Mouse (Mus musculus): Measurements from ENCODE around the gene Zfp143. TPM values are rescaled to one million over a fixed set of nuclear protein-coding genes. Genes with fewer than 3 reads are reported as not detected.

Zfp143 gene
- 11.8 and 28.6 TPM in 2 replicates for polyA plus RNA-seq (2012; rRNA removed; ENCODE audit: low replicate concordance)

DNA sequence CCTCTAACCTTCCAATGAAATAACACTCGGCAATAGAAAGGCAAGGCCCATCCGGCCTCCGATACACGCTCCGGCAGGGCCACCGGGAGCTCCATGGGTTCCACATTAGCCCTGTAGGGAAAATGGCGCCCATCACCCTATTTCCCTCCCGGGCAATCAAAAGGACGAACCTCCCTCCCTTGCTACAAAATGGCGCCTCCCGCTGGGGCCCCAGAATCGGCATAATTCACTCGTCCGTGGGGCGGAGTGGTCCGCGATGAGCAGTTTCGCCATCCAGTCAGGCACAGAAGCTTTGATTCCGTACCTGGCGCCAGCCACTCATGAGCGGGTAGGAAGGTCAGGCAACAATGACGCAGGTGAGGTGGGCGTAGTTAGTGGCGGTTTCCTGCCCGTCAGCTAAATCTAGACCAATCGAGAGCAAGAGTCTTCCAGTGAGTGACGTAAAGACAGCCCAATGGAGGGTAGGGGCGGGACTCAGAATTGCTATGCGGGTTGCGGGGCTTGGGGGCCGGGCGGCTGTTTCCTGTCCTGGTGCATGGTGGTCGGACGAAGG, at the start of gene Zfp143:
Gene Zfp143, plus strand, starts transcription at position 19 of the 553 bp plus-strand sequence.

DNA sequence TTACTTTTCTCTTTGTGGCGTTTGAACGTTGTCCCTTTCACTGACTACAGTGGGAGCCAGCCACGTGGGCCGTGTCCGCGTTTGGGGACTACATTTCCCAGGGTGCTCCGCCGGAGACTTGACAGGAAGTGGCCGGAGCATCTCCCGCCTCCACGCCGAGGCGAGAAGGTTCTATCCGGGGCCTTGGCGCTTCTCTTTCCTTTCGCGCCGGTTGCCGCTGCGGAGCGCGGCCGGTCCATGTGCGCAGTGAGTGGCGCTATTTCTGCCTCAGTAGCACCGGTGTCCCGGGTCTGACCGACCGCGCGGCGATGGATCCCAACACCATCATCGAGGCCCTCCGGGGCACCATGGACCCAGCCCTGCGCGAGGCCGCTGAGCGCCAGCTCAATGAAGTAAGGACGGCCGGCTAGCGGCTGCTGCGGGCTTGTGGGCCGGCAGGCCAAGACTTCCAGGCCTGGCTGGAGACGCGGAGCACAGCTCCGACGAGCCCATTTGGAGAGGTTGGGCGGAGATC, 42.8 kb upstream of the Zfp143 start, which contains the start of gene Ipo7:
Gene Ipo7, plus strand, starts transcription at position 158 of the 514 bp plus-strand sequence.

DNA sequence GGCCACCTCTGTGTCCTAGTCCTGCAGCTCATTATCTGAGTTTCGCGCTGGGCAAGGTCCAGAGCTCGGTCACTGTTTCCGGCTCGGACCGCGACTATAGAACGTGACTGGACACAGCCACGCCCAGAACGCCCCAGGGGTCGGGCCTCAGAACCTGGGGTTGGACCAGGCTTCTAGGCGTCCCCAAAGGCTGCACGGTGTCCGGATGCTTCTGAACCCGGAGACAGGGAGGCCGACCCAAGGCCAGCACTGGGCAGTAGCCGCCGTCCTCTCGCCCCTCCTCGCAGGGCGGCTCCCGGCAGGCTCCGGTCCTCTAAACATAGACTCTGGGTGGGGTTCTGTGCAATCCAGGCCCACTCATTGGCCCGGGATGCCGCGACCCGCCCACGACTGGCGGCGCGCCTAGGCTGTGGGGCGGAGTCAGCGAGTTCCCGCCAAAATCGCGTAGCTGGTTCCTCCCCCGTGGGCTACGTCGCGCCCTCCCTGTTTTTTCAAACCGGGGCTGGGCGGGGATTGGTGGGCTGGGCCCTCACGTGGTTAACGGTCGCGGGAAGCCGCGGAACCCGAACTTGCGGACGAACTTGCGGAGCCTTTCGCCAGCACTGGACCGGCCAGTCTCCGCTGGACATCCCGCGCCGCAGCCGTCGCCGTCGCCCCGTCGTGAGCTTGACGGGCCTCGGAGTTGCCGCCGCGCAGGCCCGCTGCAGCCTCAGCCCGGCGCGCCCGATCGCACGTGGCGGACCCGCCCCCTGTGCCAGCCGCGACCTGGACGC, 60.7 kb downstream of the Zfp143 start, which contains the start of gene Wee1:
Gene Wee1, plus strand, starts transcription at position 531 of the 773 bp plus-strand sequence.

Other genes with a start within 250 kb of the Zfp143 start
- 0.09 and 0.13 TPM in 2 replicates for gene Scube2, start 195.5 kb upstream of the Zfp143 start, polyA plus RNA-seq (2012; rRNA removed; ENCODE audit: low replicate concordance)
- gene Dennd5a, start 100.7 kb upstream of the Zfp143 start, polyA plus RNA-seq (2012; rRNA removed; ENCODE audit: low replicate concordance), result 76.8 and 116 TPM in 2 replicates
- 19.1 and 21.5 TPM in 2 replicates for gene Tmem41b, start 74.3 kb upstream of the Zfp143 start, polyA plus RNA-seq (2012; rRNA removed; ENCODE audit: low replicate concordance)
- 19.5 and 24.1 TPM in 2 replicates for gene Ipo7, start 42.9 kb upstream of the Zfp143 start, polyA plus RNA-seq (2012; rRNA removed; ENCODE audit: low replicate concordance)
- 2.1 and 5.5 TPM in 2 replicates for gene Wee1, start 60.8 kb downstream of the Zfp143 start, polyA plus RNA-seq (2012; rRNA removed; ENCODE audit: low replicate concordance)
- gene Swap70, start 160.5 kb downstream of the Zfp143 start, polyA plus RNA-seq (2012; rRNA removed; ENCODE audit: low replicate concordance), result 23.5 and 41.9 TPM in 2 replicates

Measured in mammary gland, adult 2 months (tissue).